Mouse (Mus musculus) lung, postnatal 10 days (tissue): ENCODE results near the gene C330007P06Rik.
"Not testable (repeated sequence)": the region's sequence is repeated elsewhere in the genome, so short reads cannot be mapped to it uniquely, and the experiment has no call there.

Source experiments
- DNase-seq: peaks from one replicate; pipeline ENCODE4 v3.0.0; 2021

Gene C330007P06Rik

GRCm38 (mm10) chrX:36796734-36797133 lies 77.2 kb downstream of the C330007P06Rik start:
- DNase-seq = not testable (repeated sequence)

GRCm38 (mm10) chrX:36796163-36796581 lies 77.7 kb downstream of the C330007P06Rik start:
- peak; percentile 87 for DNase-seq

- peak; percentile 91 for DNase-seq
These were observed 78.3 kb downstream of the C330007P06Rik start, which contains the start of gene Slc25a5 for GRCm38 (mm10) chrX:36795424-36796162. Slc25a5 (plus strand) TSS chrX:36795651.

- DNase-seq = no peak
These were observed 79.3 kb downstream of the C330007P06Rik start for GRCm38 (mm10) chrX:36794571-36794970.

- DNase-seq = no peak
These were observed 84.6 kb downstream of the C330007P06Rik start for GRCm38 (mm10) chrX:36789360-36789759.

- DNase-seq = no peak
These were observed 96.2 kb downstream of the C330007P06Rik start for GRCm38 (mm10) chrX:36777694-36778093.

- DNase-seq = no peak
These were observed 98.4 kb downstream of the C330007P06Rik start for GRCm38 (mm10) chrX:36775520-36775919.
